Mouse (Mus musculus) embryonic fibroblast, embryonic 13.5 days (primary cell): Measurements from ENCODE around the gene Arid3a.

Experiments
- CTCF ChIP-seq: IDR thresholded peaks from 2 replicates; pipeline ENCODE4 v1.5.1; 2011; ENCODE audit warnings: mild to moderate bottlenecking, control low read depth, low read length, moderate library complexity, borderline replicate concordance; ENCODE audit not compliant: insufficient read depth
- POLR2A ChIP-seq: IDR thresholded peaks from 2 replicates; pipeline ENCODE4 v1.6.1; 2011; ENCODE audit warnings: low read depth, mild to moderate bottlenecking, control low read depth, low read length, moderate library complexity

GRCm38 (mm10) chr10:79919251-79919849, 7.5 kb upstream of the Arid3a start:
- TF ChIP-seq POLR2A: no peak
- TF ChIP-seq CTCF: no peak
